Comparison of ENCODE assay signal across 8 mouse cellular contexts in genomic region chr9:41950991-41951451, GRCm38 (mm10).
A peak's percentile ranks its signal among the peaks of the same experiment; 100 is the strongest.
DNase-seq lines count a peak whose midpoint lies in the region; ATAC-seq and TF ChIP-seq lines count a peak whose summit lies in the region.

No protein-coding gene starts in this region.

- WGBS in forebrain, embryonic 14.5 days, result under 1% methylated on average over 21 of the region's 21 CpGs
- WGBS in liver, postnatal 0 days (ENCODE audit: insufficient replicate concordance), result 1% methylated on average over 21 of the region's 21 CpGs
- WGBS in neural tube, embryonic 13.5 days, result 0% methylated on average over 21 of the region's 21 CpGs

- DNase-seq in CD4-positive, CD25-positive, alpha-beta regulatory T cell, adult 2 months (ENCODE audit: low read depth, low spot score), result peak; percentile 92
- peak; percentile 22 for DNase-seq in c-Kit-positive CD71-positive TER-119-negative erythroid progenitor cells, embryonic 14.5 days (ENCODE audit: low read depth)
- peak; percentile 96 for DNase-seq in forebrain, embryonic 14.5 days (ENCODE audit: low spot score)
- DNase-seq in heart, postnatal 14 days, result peak; percentile 93 to 94
- DNase-seq in layer of hippocampus, adult 11-12 months (ENCODE audit: low spot score), result peak; percentile 88
- DNase-seq in liver, postnatal 0 days, result peak; percentile 83

- H3K36me3 ChIP-seq in forebrain, embryonic 14.5 days (ENCODE audit: control insufficient read depth, insufficient read depth, low read length), result no peaks in the 10 kb centered on the region
- H3K36me3 ChIP-seq in liver, postnatal 0 days (replicated peaks; ENCODE audit: insufficient read depth, low read length), result no peaks in the 10 kb centered on the region
- H3K36me3 ChIP-seq in neural tube, embryonic 13.5 days, result no peaks in the 10 kb centered on the region
- H3K36me3 ChIP-seq in testis, adult 2 months (ENCODE audit: control insufficient read depth, insufficient read depth, low read length), result no peaks in the 10 kb centered on the region

- H3K27me3 ChIP-seq in forebrain, embryonic 14.5 days (replicated peaks; ENCODE audit: control insufficient read depth, insufficient read depth, low read length), result no peaks in the 10 kb centered on the region
- H3K27me3 ChIP-seq in liver, postnatal 0 days (ENCODE audit: insufficient read depth, low read length), result peaks cover 16% of the 10 kb centered on the region; the same call in 1 of the 2 replicates
- H3K27me3 ChIP-seq in neural tube, embryonic 13.5 days, result no peaks in the 10 kb centered on the region
- H3K27me3 ChIP-seq in testis, adult 2 months (ENCODE audit: control insufficient read depth, insufficient read depth, low read length), result no peaks in the 10 kb centered on the region

- H3K4me2 ChIP-seq in forebrain, embryonic 14.5 days (ENCODE audit: low read length), result peak overlapping the region; percentile 57
- peak overlapping the region; percentile 85 for H3K4me2 ChIP-seq in liver, postnatal 0 days (ENCODE audit: low read depth, low read length)
- H3K4me2 ChIP-seq in neural tube, embryonic 13.5 days, result peak overlapping the region; percentile 68

- H3K9me3 ChIP-seq in forebrain, embryonic 14.5 days (replicated peaks; ENCODE audit: control insufficient read depth, low read length), result no peaks in the 10 kb centered on the region
- no peaks in the 10 kb centered on the region for H3K9me3 ChIP-seq in liver, postnatal 0 days (ENCODE audit: low read length)
- H3K9me3 ChIP-seq in neural tube, embryonic 13.5 days, result no peaks in the 10 kb centered on the region

- H3K4me3 ChIP-seq in forebrain, embryonic 14.5 days (ENCODE audit: low read depth, low read length), result peak overlapping the region; percentile 32
- peak overlapping the region; percentile 50 for H3K4me3 ChIP-seq in liver, postnatal 0 days (ENCODE audit: low read depth, low read length)
- H3K4me3 ChIP-seq in neural tube, embryonic 13.5 days, result peak overlapping the region; percentile 44
- H3K4me3 ChIP-seq in testis, adult 2 months (ENCODE audit: control insufficient read depth, low read depth, low read length), result peak overlapping the region; percentile 50

- H3K27ac ChIP-seq in forebrain, embryonic 14.5 days (ENCODE audit: low read depth, low read length), result peak overlapping the region; percentile 97
- H3K27ac ChIP-seq in liver, postnatal 0 days (ENCODE audit: low read depth), result peak overlapping the region; percentile 48; the same call in 1 of the 2 replicates
- peak overlapping the region; percentile 98 for H3K27ac ChIP-seq in neural tube, embryonic 13.5 days (replicated peaks)
- peak overlapping the region; percentile 87 for H3K27ac ChIP-seq in testis, adult 2 months (ENCODE audit: control insufficient read depth, insufficient read depth, low read depth, low read length)

- peak; percentile 89 for TF ChIP-seq CTCF in liver, postnatal 0 days (IDR thresholded peaks at IDR 0.05; ENCODE audit: low read depth)
- peak; percentile 91 for TF ChIP-seq CTCF in testis, adult 2 months (IDR thresholded peaks at IDR 0.05; ENCODE audit: control insufficient read depth, insufficient read depth, insufficient replicate concordance, low read depth, low read length)

- peaks cover 37% of the 10 kb centered on the region for H3K4me1 ChIP-seq in forebrain, embryonic 14.5 days (ENCODE audit: control insufficient read depth, insufficient read depth, low read length)
- H3K4me1 ChIP-seq in liver, postnatal 0 days (ENCODE audit: insufficient read depth), result peaks cover 6% of the 10 kb centered on the region; the same call in 1 of the 2 replicates
- H3K4me1 ChIP-seq in neural tube, embryonic 13.5 days (replicated peaks), result peaks cover 50% of the 10 kb centered on the region
- H3K4me1 ChIP-seq in testis, adult 2 months (ENCODE audit: control insufficient read depth, insufficient read depth, low read length), result peaks cover 6% of the 10 kb centered on the region

- no peak for TF ChIP-seq EP300 in liver, postnatal 0 days (IDR thresholded peaks at IDR 0.05; ENCODE audit: low read depth)

- intact Hi-C loops in heart, postnatal 14 days (cut with DNase I), result loop anchor here (1.0 to 5.0 kb wide), 5 partner anchors 214 to 723 kb away; no protein-coding TSS in a partner anchor

- H3K9ac ChIP-seq in forebrain, embryonic 14.5 days (ENCODE audit: low read length), result peak overlapping the region; percentile 67
- peak overlapping the region; percentile 54; the same call in 1 of the 2 replicates for H3K9ac ChIP-seq in liver, postnatal 0 days (replicated peaks)
- peak overlapping the region; percentile 80 for H3K9ac ChIP-seq in neural tube, embryonic 13.5 days

- no peak for TF ChIP-seq POLR2A in testis, adult 2 months (IDR thresholded peaks at IDR 0.05; ENCODE audit: control insufficient read depth, low read depth, low read length)

- ATAC-seq in forebrain, embryonic 14.5 days, result peak; percentile 79
- ATAC-seq in liver, postnatal 0 days, result peak; percentile 89
- peak; percentile 84 for ATAC-seq in neural tube, embryonic 13.5 days (ENCODE audit: low read depth)

Comparison
In these comparisons a context has a peak if more than half of its experiments do, and no peak if none do; other contexts are left out.
1. Peak in every context shown above with its lines: DNase-seq, ATAC-seq, H3K4me3 ChIP-seq and H3K27ac ChIP-seq.
2. DNase-seq: peak in every context shown above with its lines; median percentile 96 in forebrain, embryonic 14.5 days; 94 in heart, postnatal 14 days; 92 in CD4-positive, CD25-positive, alpha-beta regulatory T cell, adult 2 months; 88 in layer of hippocampus, adult 11-12 months; 83 in liver, postnatal 0 days; 22 in c-Kit-positive CD71-positive TER-119-negative erythroid progenitor cells, embryonic 14.5 days.
3. H3K27ac ChIP-seq: peak in every context shown above with its lines; median percentile 98 in neural tube, embryonic 13.5 days; 97 in forebrain, embryonic 14.5 days; 87 in testis, adult 2 months; 48 in liver, postnatal 0 days.